Mouse (Mus musculus) liver, adult 2 months (tissue): ENCODE data around the gene Coro1c. TPM values are rescaled to one million over a fixed set of nuclear protein-coding genes. Genes with fewer than 3 reads are reported as not detected.

Experiments used
- DNase-seq: peaks from one replicate; pipeline ENCODE4 v3.0.0-alpha.2; 2011; ENCODE audit warnings: low read depth, low spot score; ENCODE audit errors: extremely low read depth
- H3K27ac ChIP-seq: fragments of 200-500 bp; replicated peaks from 2 replicates; pipeline ENCODE4 v1.5.1; 2012; ENCODE audit warnings: low read depth, mild to moderate bottlenecking, control low read depth, inconsistent platforms, low read length; ENCODE audit not compliant: insufficient read depth
- H3K27me3 ChIP-seq: fragments of 200-500 bp; 2 replicates; pipeline ENCODE4 v1.6.1; 2012; ENCODE audit warnings: mild to moderate bottlenecking, moderate library complexity, low read length, inconsistent platforms; ENCODE audit not compliant: control insufficient read depth, insufficient read depth
- H3K36me3 ChIP-seq: fragments of 200-500 bp; 2 replicates; pipeline ENCODE4 v1.6.1; 2012; ENCODE audit warnings: low read length, inconsistent platforms; ENCODE audit not compliant: control insufficient read depth, insufficient read depth
- H3K4me1 ChIP-seq: fragments of 200-500 bp; 2 replicates; pipeline ENCODE4 v1.6.1; 2011; ENCODE audit warnings: low read length; ENCODE audit not compliant: control insufficient read depth, insufficient read depth
- H3K4me3 ChIP-seq: fragments of 200-500 bp; 2 replicates; pipeline ENCODE4 v1.5.1; 2011; ENCODE audit warnings: low read depth, mild to moderate bottlenecking, control low read depth, low read length, moderate library complexity; ENCODE audit not compliant: insufficient read depth
- H3K79me2 ChIP-seq: fragments of 200-500 bp; 2 replicates; pipeline ENCODE4 v1.6.1; 2012; ENCODE audit warnings: inconsistent platforms, mild to moderate bottlenecking, low read length, moderate library complexity; ENCODE audit not compliant: control insufficient read depth, insufficient read depth
- H3K9ac ChIP-seq: fragments of 200-500 bp; 2 replicates; pipeline ENCODE4 v1.6.1; 2012; ENCODE audit warnings: low read depth, mild to moderate bottlenecking, control low read depth, inconsistent platforms, low read length
- CTCF ChIP-seq: fragments of 200-500 bp; IDR thresholded peaks from 2 replicates; pipeline ENCODE4 v1.5.1; 2011; ENCODE audit warnings: low read depth, low read length, control low read depth
- POLR2A ChIP-seq: fragments of 200-500 bp; IDR thresholded peaks from 2 replicates; pipeline ENCODE4 v1.6.1; 2011; ENCODE audit warnings: low read length, control low read depth; ENCODE audit not compliant: insufficient read depth; ENCODE audit errors: extremely low read depth
- WGBS: fragments of 180-500 bp; shearing (Covaris S2); methylation state at CpG from one replicate; pipeline ENCODE4 v1.1.7; 2018; 5-methylcytosine and 5-hydroxymethylcytosine counted together
- polyA plus RNA-seq: library from polyadenylated mRNA; depleted of rRNA; stranded (reverse); fragments of >200 nt; gene quantifications from 2 replicates; pipeline ENCODE4 v1.2.3, GENCODE M21; 2012
- total RNA-seq: library from RNA; depleted of rRNA; stranded (reverse); fragments of >200 nt; gene quantifications from 2 replicates; pipeline ENCODE4 v1.2.3, GENCODE M21; 2014

Coro1c gene
- total and polyA plus RNA-seq, 2 experiments: 11.8 to 13.6 TPM

- Histone ChIP-seq H3K79me2 (no peaks in the 10 kb centered on the region), H3K27me3 (no peaks in the 10 kb centered on the region), H3K36me3 (peaks cover 2% of the 10 kb centered on the region), H3K9ac (no peak overlapping the region), H3K27ac (no peak overlapping the region), H3K4me1 (no peaks in the 10 kb centered on the region), H3K4me3 (no peak overlapping the region)
- no peak for DNase-seq
- WGBS: 87% methylated on average over 8 of the region's 8 CpGs
- TF ChIP-seq CTCF (no peak), POLR2A (no peak)
These were observed 57.8 kb downstream of the Coro1c start for GRCm38 (mm10) chr5:113850680-113851230.

- H3K27ac ChIP-seq: no peak overlapping the region
- WGBS: 63% methylated on average over 9 of the region's 9 CpGs
- no peak overlapping the region for H3K4me3 ChIP-seq
- TF ChIP-seq CTCF: no peak
- TF ChIP-seq POLR2A: no peak
- peaks cover 6% of the 10 kb centered on the region for H3K36me3 ChIP-seq
- no peak overlapping the region for H3K9ac ChIP-seq
- H3K27me3 ChIP-seq: no peaks in the 10 kb centered on the region
- DNase-seq: no peak
- no peaks in the 10 kb centered on the region for H3K4me1 ChIP-seq
- no peaks in the 10 kb centered on the region for H3K79me2 ChIP-seq
These were observed 60.9 kb downstream of the Coro1c start for GRCm38 (mm10) chr5:113847636-113848035.

- Histone ChIP-seq H3K27ac (no peak overlapping the region), H3K27me3 (no peaks in the 10 kb centered on the region), H3K4me1 (no peaks in the 10 kb centered on the region), H3K79me2 (no peaks in the 10 kb centered on the region), H3K9ac (no peak overlapping the region), H3K4me3 (no peak overlapping the region), H3K36me3 (peaks cover 7% of the 10 kb centered on the region)
- TF ChIP-seq POLR2A (no peak), CTCF (no peak)
- WGBS: 94% methylated on average over 8 of the region's 8 CpGs
- DNase-seq: no peak
These were observed 61.9 kb downstream of the Coro1c start for GRCm38 (mm10) chr5:113846656-113847055.

GRCm38 (mm10) chr5:113845627-113846026 is 62.9 kb downstream of the Coro1c start:
- no peak overlapping the region for H3K9ac ChIP-seq
- DNase-seq: no peak
- no peak overlapping the region for H3K27ac ChIP-seq
- no peaks in the 10 kb centered on the region for H3K4me1 ChIP-seq
- no peak for TF ChIP-seq POLR2A
- no peak for TF ChIP-seq CTCF
- no peak overlapping the region for H3K4me3 ChIP-seq
- WGBS: 93% methylated on average over 8 of the region's 8 CpGs
- H3K79me2 ChIP-seq: no peaks in the 10 kb centered on the region
- no peaks in the 10 kb centered on the region for H3K27me3 ChIP-seq
- peaks cover 7% of the 10 kb centered on the region for H3K36me3 ChIP-seq

- H3K4me1 ChIP-seq: no peaks in the 10 kb centered on the region
- no peak overlapping the region for H3K9ac ChIP-seq
- no peak overlapping the region for H3K4me3 ChIP-seq
- WGBS: 70% methylated on average over 7 of the region's 7 CpGs
- no peaks in the 10 kb centered on the region for H3K79me2 ChIP-seq
- no peaks in the 10 kb centered on the region for H3K27me3 ChIP-seq
- H3K27ac ChIP-seq: no peak overlapping the region
- TF ChIP-seq CTCF: peak; percentile 59
- TF ChIP-seq POLR2A: no peak
- DNase-seq: no peak
- peaks cover 7% of the 10 kb centered on the region for H3K36me3 ChIP-seq
These were observed 63.8 kb downstream of the Coro1c start for GRCm38 (mm10) chr5:113844721-113845120.

GRCm38 (mm10) chr5:113844106-113844505 is 64.5 kb downstream of the Coro1c start:
- H3K27ac ChIP-seq: no peak overlapping the region
- no peak overlapping the region for H3K9ac ChIP-seq
- H3K27me3 ChIP-seq: no peaks in the 10 kb centered on the region
- WGBS: 82% methylated on average over 15 of the region's 15 CpGs
- H3K36me3 ChIP-seq: peaks cover 7% of the 10 kb centered on the region
- no peaks in the 10 kb centered on the region for H3K4me1 ChIP-seq
- no peak for DNase-seq
- TF ChIP-seq CTCF (no peak), POLR2A (no peak)
- H3K79me2 ChIP-seq: no peaks in the 10 kb centered on the region
- no peak overlapping the region for H3K4me3 ChIP-seq
